Mouse (Mus musculus): Measurements from ENCODE around the gene Grk2. TPM values are rescaled to one million over a fixed set of nuclear protein-coding genes. Genes with fewer than 3 reads are reported as not detected.

The Grk2 gene
- polyA plus RNA-seq, 1 experiment: 243 TPM

GRCm38 (mm10) chr19:4244775-4245174, 61.2 kb downstream of the Grk2 start:
- 86% methylated on average over 6 of the region's 6 CpGs for WGBS
- no peak overlapping the region for H3K27ac ChIP-seq (ENCODE audit: control insufficient read depth, insufficient read depth, low read depth, low read length, poor library complexity)
- TF ChIP-seq POLR2A (IDR thresholded peaks at IDR 0.05; ENCODE audit: borderline replicate concordance, control insufficient read depth, low read depth, low read length) (no peak), CTCF (IDR thresholded peaks at IDR 0.05; ENCODE audit: control insufficient read depth, insufficient read depth, low read length) (no peak)

DNA sequence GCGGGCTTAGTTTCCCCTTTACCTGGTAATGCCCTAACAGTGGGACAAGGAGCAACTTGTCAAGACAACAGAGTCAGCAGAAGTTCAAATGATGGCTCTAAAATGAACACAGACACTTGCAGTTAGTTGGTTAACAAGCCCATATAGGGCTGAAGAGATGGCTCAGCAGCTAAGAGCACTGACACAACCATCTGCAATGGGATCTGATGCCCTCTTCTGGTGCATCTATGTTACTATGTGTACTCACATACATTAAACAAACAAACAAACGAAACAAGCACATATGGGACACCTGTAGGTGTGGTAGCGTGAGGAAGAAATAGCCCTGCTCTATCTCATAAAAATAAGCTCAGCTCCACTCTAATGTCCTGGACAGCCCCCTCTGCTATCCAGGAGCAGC, 63.6 kb downstream of the Grk2 start:
- no peak overlapping the region for H3K4me3 ChIP-seq (replicated peaks; ENCODE audit: control insufficient read depth, low read depth, low read length)
- H3K27ac ChIP-seq (ENCODE audit: control insufficient read depth, insufficient read depth, low read depth, low read length, poor library complexity): no peak overlapping the region
- TF ChIP-seq POLR2A (IDR thresholded peaks at IDR 0.05; ENCODE audit: borderline replicate concordance, control insufficient read depth, low read depth, low read length): no peak
- WGBS: 73% methylated on average over 3 of the region's 3 CpGs
- no peaks in the 10 kb centered on the region for H3K4me1 ChIP-seq (ENCODE audit: control insufficient read depth, insufficient read depth, low read length)

More at GRCm38 (mm10) chr19:4244775-4245174, 61.2 kb downstream of the Grk2 start:
- H3K4me1 ChIP-seq (ENCODE audit: control insufficient read depth, insufficient read depth, low read length): no peaks in the 10 kb centered on the region
- no peak overlapping the region for H3K4me3 ChIP-seq (replicated peaks; ENCODE audit: control insufficient read depth, low read depth, low read length)

GRCm38 (mm10) chr19:4240247-4240668, 65.8 kb downstream of the Grk2 start:
- no peak for TF ChIP-seq CTCF (IDR thresholded peaks at IDR 0.05; ENCODE audit: control insufficient read depth, insufficient read depth, low read length)
- TF ChIP-seq POLR2A (IDR thresholded peaks at IDR 0.05; ENCODE audit: borderline replicate concordance, control insufficient read depth, low read depth, low read length): no peak
- Histone ChIP-seq H3K27ac (ENCODE audit: control insufficient read depth, insufficient read depth, low read depth, low read length, poor library complexity) (no peak overlapping the region), H3K4me1 (ENCODE audit: control insufficient read depth, insufficient read depth, low read length) (no peaks in the 10 kb centered on the region), H3K4me3 (replicated peaks; ENCODE audit: control insufficient read depth, low read depth, low read length) (no peak overlapping the region)
- WGBS: 57% methylated on average over 8 of the region's 8 CpGs

Other genes starting within 250 kb of the Grk2 start
- 13.5 and 18.0 TPM in 2 replicates for gene Gstp3, start 246.7 kb downstream of the Grk2 start, polyA plus RNA-seq (2011; ENCODE audit: insufficient read depth, insufficient read length, low replicate concordance, missing spikeins)
- not detected in 2 replicates for gene Cabp2, start 224.6 kb downstream of the Grk2 start, polyA plus RNA-seq (2011; ENCODE audit: insufficient read depth, insufficient read length, low replicate concordance, missing spikeins)
- 93.3 and 143 TPM in 2 replicates for gene Cdk2ap2, start 209.0 kb downstream of the Grk2 start, polyA plus RNA-seq (2011; ENCODE audit: insufficient read depth, insufficient read length, low replicate concordance, missing spikeins)
- 72.3 and 159 TPM in 2 replicates for gene Pitpnm1, start 206.2 kb downstream of the Grk2 start, polyA plus RNA-seq (2011; ENCODE audit: insufficient read depth, insufficient read length, low replicate concordance, missing spikeins)
- 22.0 and 53.5 TPM in 2 replicates for gene Aip, start 180.4 kb downstream of the Grk2 start, polyA plus RNA-seq (2011; ENCODE audit: insufficient read depth, insufficient read length, low replicate concordance, missing spikeins)
- gene Gpr152, start 166.4 kb downstream of the Grk2 start, polyA plus RNA-seq (2011; ENCODE audit: insufficient read depth, insufficient read length, low replicate concordance, missing spikeins): not detected in 2 replicates
- gene Cabp4, start 162.2 kb downstream of the Grk2 start, polyA plus RNA-seq (2011; ENCODE audit: insufficient read depth, insufficient read length, low replicate concordance, missing spikeins): 0.29 and 0.60 TPM in 2 replicates
- 75.8 and 114 TPM in 2 replicates for gene Coro1b, start 157.6 kb downstream of the Grk2 start, polyA plus RNA-seq (2011; ENCODE audit: insufficient read depth, insufficient read length, low replicate concordance, missing spikeins)
- gene Ptprcap, start 152.6 kb downstream of the Grk2 start, polyA plus RNA-seq (2011; ENCODE audit: insufficient read depth, insufficient read length, low replicate concordance, missing spikeins): 27.6 and 60.8 TPM in 2 replicates
- 51.8 and 86.1 TPM in 2 replicates for gene Rps6kb2, start 142.9 kb downstream of the Grk2 start, polyA plus RNA-seq (2011; ENCODE audit: insufficient read depth, insufficient read length, low replicate concordance, missing spikeins)
- 23.3 and 52.9 TPM in 2 replicates for gene Carns1, start 130.7 kb downstream of the Grk2 start, polyA plus RNA-seq (2011; ENCODE audit: insufficient read depth, insufficient read length, low replicate concordance, missing spikeins)
- gene Tbc1d10c, start 114.9 kb downstream of the Grk2 start, polyA plus RNA-seq (2011; ENCODE audit: insufficient read depth, insufficient read length, low replicate concordance, missing spikeins): 64.3 and 168 TPM in 2 replicates
- 121 and 204 TPM in 2 replicates for gene Ppp1ca, start 114.2 kb downstream of the Grk2 start, polyA plus RNA-seq (2011; ENCODE audit: insufficient read depth, insufficient read length, low replicate concordance, missing spikeins)
- gene Rad9a, start 104.6 kb downstream of the Grk2 start, polyA plus RNA-seq (2011; ENCODE audit: insufficient read depth, insufficient read length, low replicate concordance, missing spikeins): 24.2 and 39.8 TPM in 2 replicates
- 10.3 and 25.4 TPM in 2 replicates for gene Clcf1, start 92.0 kb downstream of the Grk2 start, polyA plus RNA-seq (2011; ENCODE audit: insufficient read depth, insufficient read length, low replicate concordance, missing spikeins)
- gene AC109138.7, start 91.9 kb downstream of the Grk2 start, polyA plus RNA-seq (2011; ENCODE audit: insufficient read depth, insufficient read length, low replicate concordance, missing spikeins): not detected in 2 replicates
- 31.7 and 54.7 TPM in 2 replicates for gene Pold4, start 74.3 kb downstream of the Grk2 start, polyA plus RNA-seq (2011; ENCODE audit: insufficient read depth, insufficient read length, low replicate concordance, missing spikeins)
- 16.9 and 20.7 TPM in 2 replicates for gene Ssh3, start 37.0 kb downstream of the Grk2 start, polyA plus RNA-seq (2011; ENCODE audit: insufficient read depth, insufficient read length, low replicate concordance, missing spikeins)
- gene Ankrd13d, start 23.1 kb downstream of the Grk2 start, polyA plus RNA-seq (2011; ENCODE audit: insufficient read depth, insufficient read length, low replicate concordance, missing spikeins): 8.4 and 53.2 TPM in 2 replicates
- 29.2 and 38.9 TPM in 2 replicates for gene Kdm2a, start 92.1 kb upstream of the Grk2 start, polyA plus RNA-seq (2011; ENCODE audit: insufficient read depth, insufficient read length, low replicate concordance, missing spikeins)
- gene Rhod, start 133.2 kb upstream of the Grk2 start, polyA plus RNA-seq (2011; ENCODE audit: insufficient read depth, insufficient read length, low replicate concordance, missing spikeins): 0.86 and 1.3 TPM in 2 replicates
- not detected in 2 replicates for gene Syt12, start 171.2 kb upstream of the Grk2 start, polyA plus RNA-seq (2011; ENCODE audit: insufficient read depth, insufficient read length, low replicate concordance, missing spikeins)
- gene 2010003K11Rik, start 192.4 kb upstream of the Grk2 start, polyA plus RNA-seq (2011; ENCODE audit: insufficient read depth, insufficient read length, low replicate concordance, missing spikeins): not detected in 2 replicates
- gene Pcx, start 204.2 kb upstream of the Grk2 start, polyA plus RNA-seq (2011; ENCODE audit: insufficient read depth, insufficient read length, low replicate concordance, missing spikeins): 6.6 and 8.7 TPM in 2 replicates

Data from bone marrow, adult 2 months (tissue).